Mouse (Mus musculus) kidney, adult 11 months (tissue): ENCODE measurements around the gene Kdm5c.
A peak's percentile ranks its signal among the peaks of the same experiment; 100 is the strongest.
"Not testable (repeated sequence)": the region's sequence is repeated elsewhere in the genome, so short reads cannot be mapped to it uniquely, and the experiment has no call there.

Experiments
- DNase-seq: peaks from one replicate; pipeline ENCODE4 v3.0.0; 2022

Kdm5c gene

GRCm38 (mm10) chrX:152232781-152233763 is at the start of gene Kdm5c:
TSS of gene Kdm5c (plus strand) at chrX:152233020.
- DNase-seq, result peak; percentile 99

- DNase-seq, result no peak
Observed at GRCm38 (mm10) chrX:152187151-152187550, 45.7 kb upstream of the Kdm5c start.

GRCm38 (mm10) chrX:152191266-152191665 is 41.6 kb upstream of the Kdm5c start:
- no peak for DNase-seq

- DNase-seq, result no peak
Observed at GRCm38 (mm10) chrX:152197814-152198648, 34.8 kb upstream of the Kdm5c start.

GRCm38 (mm10) chrX:152201737-152202421 is 30.9 kb upstream of the Kdm5c start:
- peak; percentile 38 for DNase-seq

- DNase-seq, result no peak
Observed at GRCm38 (mm10) chrX:152202422-152203103, 30.3 kb upstream of the Kdm5c start.

- DNase-seq, result no peak
Observed at GRCm38 (mm10) chrX:152203247-152203646, 29.6 kb upstream of the Kdm5c start.

- DNase-seq, result peak; percentile 35
Observed at GRCm38 (mm10) chrX:152205486-152205885, 27.3 kb upstream of the Kdm5c start.

GRCm38 (mm10) chrX:152214703-152215102 is 18.1 kb upstream of the Kdm5c start:
- no peak for DNase-seq

- no peak for DNase-seq
Observed at GRCm38 (mm10) chrX:152218529-152218928, 14.3 kb upstream of the Kdm5c start.

GRCm38 (mm10) chrX:152221721-152222120 is 11.1 kb upstream of the Kdm5c start:
- DNase-seq, result no peak

- no peak for DNase-seq
Observed at GRCm38 (mm10) chrX:152222226-152222625, 10.6 kb upstream of the Kdm5c start.

GRCm38 (mm10) chrX:152223313-152223712 is 9.5 kb upstream of the Kdm5c start:
- DNase-seq, result no peak

GRCm38 (mm10) chrX:152224280-152224679 is 8.5 kb upstream of the Kdm5c start:
- DNase-seq, result peak; percentile 48

- DNase-seq, result no peak
Observed at GRCm38 (mm10) chrX:152234125-152234524, 1.3 kb downstream of the Kdm5c start.

GRCm38 (mm10) chrX:152235758-152236157 is 2.9 kb downstream of the Kdm5c start:
- no peak for DNase-seq

- not testable (repeated sequence) for DNase-seq
Observed at GRCm38 (mm10) chrX:152243140-152243539, 10.3 kb downstream of the Kdm5c start.

GRCm38 (mm10) chrX:152244492-152245189 is 11.8 kb downstream of the Kdm5c start:
- no peak for DNase-seq

- DNase-seq, result no peak
Observed at GRCm38 (mm10) chrX:152271189-152271588, 38.4 kb downstream of the Kdm5c start.

GRCm38 (mm10) chrX:152279384-152279783 is 46.6 kb downstream of the Kdm5c start:
- no peak for DNase-seq

- DNase-seq, result no peak
Observed at GRCm38 (mm10) chrX:152284746-152285145, 51.9 kb downstream of the Kdm5c start.

- DNase-seq, result not testable (repeated sequence)
Observed at GRCm38 (mm10) chrX:152287026-152287425, 54.2 kb downstream of the Kdm5c start.
